Comparison of ENCODE assay signal across 1 mouse cellular context in the genomic region with DNA sequence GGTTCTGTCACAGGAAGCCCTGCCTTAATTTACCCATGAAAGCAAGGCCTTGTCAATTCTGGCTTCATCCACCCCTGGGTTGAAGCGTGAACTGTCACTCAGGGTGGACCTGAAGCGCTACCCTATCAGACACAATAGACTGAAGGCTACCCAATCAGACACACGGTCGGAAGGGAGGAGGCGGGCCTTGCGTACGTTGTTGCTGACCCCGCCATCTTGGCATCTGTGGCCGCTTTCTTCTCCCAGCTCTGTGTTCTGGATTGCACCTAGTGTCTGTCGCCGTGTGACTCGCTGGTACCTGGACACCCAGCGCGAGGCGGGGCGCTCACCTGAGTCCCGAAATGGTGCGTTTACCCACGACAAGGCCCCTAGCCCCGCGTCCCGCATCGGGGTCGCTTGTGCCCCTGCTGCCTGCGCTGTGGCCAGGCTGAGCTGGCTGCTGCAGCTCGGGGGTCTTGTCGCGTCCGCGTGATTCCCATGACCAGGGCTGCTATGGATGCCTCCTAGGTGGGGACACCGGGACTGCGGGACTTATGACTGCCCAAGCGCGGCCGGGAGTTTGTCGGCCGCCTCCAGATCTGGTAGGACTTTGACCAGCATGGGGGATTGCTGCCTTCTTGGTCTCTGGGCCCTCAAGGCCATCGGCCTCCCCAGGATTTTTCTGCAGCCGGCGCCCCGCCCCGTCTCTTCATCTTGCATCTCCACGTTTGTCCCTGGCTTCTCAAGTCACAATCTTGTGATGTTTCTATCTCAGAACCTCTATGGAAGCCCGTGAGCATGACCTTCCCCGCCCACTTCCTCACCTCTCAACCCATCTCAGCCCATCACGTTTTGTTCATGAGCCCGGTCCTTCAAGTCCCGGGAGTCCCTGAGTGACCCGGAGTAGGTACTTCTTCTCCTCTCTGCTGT.
TF ChIP-seq lines count a peak whose summit lies in the region.

TSS of gene Zfp157 (plus strand) at position 183 of the 909 bp plus-strand sequence.

TF ChIP-seq in CH12.LX, 34 proteins besides CTCF, POLR2A, EP300 and RAD21 (continued from another document):
- peak; percentile 74 for TF ChIP-seq BHLHE40 (IDR thresholded peaks at IDR 0.05; ENCODE audit: low read depth, low read length)
- TF ChIP-seq HCFC1 (IDR thresholded peaks at IDR 0.05; ENCODE audit: low read depth, low read length), result peak; percentile 65
- TF ChIP-seq SIN3A (IDR thresholded peaks at IDR 0.05; ENCODE audit: low read length), result peak; percentile 65
- TF ChIP-seq MYC (IDR thresholded peaks at IDR 0.05; ENCODE audit: low read depth, low read length), result 0 out of 2 replicates have a peak, but pooled peaks have one; percentile 43
- TF ChIP-seq ZMIZ1 (IDR thresholded peaks at IDR 0.05; ENCODE audit: low read depth, low read length), result peak; percentile 59
- TF ChIP-seq IRF4 (IDR thresholded peaks at IDR 0.05; ENCODE audit: low read depth, low read length), result peak; percentile 30; the same call in 1 of the 2 replicates
